Mouse (Mus musculus) brain, embryonic 14.5 days (tissue): ENCODE data around the gene Mutyh.

Experiments
- CTCF ChIP-seq: fragments of 200-500 bp; IDR thresholded peaks from 2 replicates; pipeline ENCODE4 v1.5.1; 2012; ENCODE audit warnings: inconsistent platforms, mild to moderate bottlenecking, moderate library complexity, borderline replicate concordance; ENCODE audit not compliant: insufficient read depth, insufficient read length; ENCODE audit errors: extremely low read depth
- POLR2A ChIP-seq: fragments of 200-500 bp; IDR thresholded peaks from 2 replicates; pipeline ENCODE4 v1.6.1; 2012; ENCODE audit warnings: mild to moderate bottlenecking, inconsistent platforms, borderline replicate concordance; ENCODE audit not compliant: poor library complexity, insufficient read depth, insufficient read length, severe bottlenecking; ENCODE audit errors: extremely low read depth

GRCm38 (mm10) chr4:116817486-116817885 is 10.0 kb downstream of the Mutyh start:
- TF ChIP-seq POLR2A, result no peak
- TF ChIP-seq CTCF, result no peak
